Mouse (Mus musculus): ENCODE measurements around the gene Zfp59. TPM values are rescaled to one million over a fixed set of nuclear protein-coding genes. Genes with fewer than 3 reads are reported as not detected.
A peak's percentile ranks its signal among the peaks of the same experiment; 100 is the strongest.
"Not testable (repeated sequence)": the region's sequence is repeated elsewhere in the genome, so short reads cannot be mapped to it uniquely, and the experiment has no call there.

The Zfp59 gene
- total RNA-seq (2017), result 8.5 and 10.4 TPM in 2 replicates

DNA sequence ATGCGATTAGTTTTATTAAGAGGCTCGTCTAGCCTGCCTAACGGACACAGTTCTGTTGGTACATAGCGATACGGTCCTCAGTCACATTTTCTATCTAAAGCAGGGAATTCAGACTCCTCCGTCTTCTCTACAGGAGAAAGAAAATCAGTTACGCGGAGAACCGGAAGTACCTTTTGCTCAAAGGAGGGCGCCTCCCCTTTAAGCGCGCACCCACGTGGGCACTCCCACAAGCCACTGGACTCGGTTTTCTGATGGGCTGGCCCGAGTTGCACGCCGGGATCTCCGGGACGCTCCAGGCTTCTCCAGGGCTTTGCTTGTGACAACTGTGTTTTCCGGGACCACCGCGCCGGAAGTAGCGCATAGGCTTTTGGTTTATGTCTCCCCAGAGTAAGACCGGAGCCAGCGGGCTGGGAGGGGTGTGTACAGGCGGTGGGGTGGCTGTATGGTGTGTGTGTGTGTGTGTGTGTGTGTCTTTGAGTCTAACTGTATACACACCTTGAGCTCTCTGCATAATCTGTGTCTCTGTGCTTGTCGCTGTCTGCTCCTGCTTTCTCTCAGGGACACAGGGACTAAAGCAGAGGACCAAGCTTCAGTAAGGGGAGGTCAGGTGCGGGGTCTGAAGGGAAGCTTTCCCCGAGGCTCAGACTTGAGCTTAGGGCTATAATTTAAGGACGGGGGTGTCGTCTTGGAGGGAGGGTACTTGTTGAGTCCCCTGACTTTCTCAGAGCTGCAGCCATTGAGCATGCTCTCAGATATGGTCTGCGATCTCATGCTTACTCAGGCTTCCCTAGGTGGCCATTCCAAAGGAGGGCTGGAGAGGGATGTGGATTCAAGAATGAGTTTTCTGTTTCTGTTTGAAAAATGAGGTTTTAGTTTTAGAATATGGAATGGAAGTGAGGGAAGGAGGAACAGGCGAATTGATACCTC, at the start of gene Zfp59:
Gene Zfp59 (plus strand): TSS at position 285 of the 927 bp plus-strand sequence.
- peak; percentile 94 to 96 for ATAC-seq (replicated peaks in 1 of 2; ENCODE audit: insufficient read depth in 1 of 2, low FRiP score in 2 of 2, low TSS enrichment in 1 of 2, low read depth in 1 of 2, poor library complexity in 2 of 2, severe bottlenecking in 2 of 2)

DNA sequence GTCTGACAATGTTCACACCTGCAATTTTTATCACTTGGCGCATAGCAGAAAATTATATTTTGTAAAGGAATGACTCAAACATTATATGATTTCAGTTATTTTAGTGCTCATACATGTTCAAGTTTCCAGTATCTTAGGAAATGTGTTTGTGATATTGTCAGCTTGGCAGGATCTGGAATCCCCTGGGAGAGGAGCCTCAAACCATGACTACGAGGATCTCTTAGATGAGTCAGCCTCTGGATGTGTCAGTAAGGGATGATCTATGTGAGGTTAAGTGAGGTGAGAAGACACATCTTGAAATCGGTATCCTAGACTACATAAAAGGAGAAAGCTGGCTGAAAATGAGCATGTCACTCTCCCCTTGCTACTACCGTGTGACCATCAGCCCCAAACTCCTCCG, 49.1 kb upstream of the Zfp59 start:
- no peak for ATAC-seq (replicated peaks in 1 of 2; ENCODE audit: insufficient read depth in 1 of 2, low FRiP score in 2 of 2, low TSS enrichment in 1 of 2, low read depth in 1 of 2, poor library complexity in 2 of 2, severe bottlenecking in 2 of 2)

GRCm38 (mm10) chr7:27793865-27794264, 44.5 kb upstream of the Zfp59 start:
- not testable (repeated sequence) for ATAC-seq (replicated peaks in 1 of 2; ENCODE audit: insufficient read depth in 1 of 2, low FRiP score in 2 of 2, low TSS enrichment in 1 of 2, low read depth in 1 of 2, poor library complexity in 2 of 2, severe bottlenecking in 2 of 2)

GRCm38 (mm10) chr7:27794566-27794965, 43.8 kb upstream of the Zfp59 start:
- ATAC-seq (replicated peaks in 1 of 2; ENCODE audit: insufficient read depth in 1 of 2, low FRiP score in 2 of 2, low TSS enrichment in 1 of 2, low read depth in 1 of 2, poor library complexity in 2 of 2, severe bottlenecking in 2 of 2), result no peak

DNA sequence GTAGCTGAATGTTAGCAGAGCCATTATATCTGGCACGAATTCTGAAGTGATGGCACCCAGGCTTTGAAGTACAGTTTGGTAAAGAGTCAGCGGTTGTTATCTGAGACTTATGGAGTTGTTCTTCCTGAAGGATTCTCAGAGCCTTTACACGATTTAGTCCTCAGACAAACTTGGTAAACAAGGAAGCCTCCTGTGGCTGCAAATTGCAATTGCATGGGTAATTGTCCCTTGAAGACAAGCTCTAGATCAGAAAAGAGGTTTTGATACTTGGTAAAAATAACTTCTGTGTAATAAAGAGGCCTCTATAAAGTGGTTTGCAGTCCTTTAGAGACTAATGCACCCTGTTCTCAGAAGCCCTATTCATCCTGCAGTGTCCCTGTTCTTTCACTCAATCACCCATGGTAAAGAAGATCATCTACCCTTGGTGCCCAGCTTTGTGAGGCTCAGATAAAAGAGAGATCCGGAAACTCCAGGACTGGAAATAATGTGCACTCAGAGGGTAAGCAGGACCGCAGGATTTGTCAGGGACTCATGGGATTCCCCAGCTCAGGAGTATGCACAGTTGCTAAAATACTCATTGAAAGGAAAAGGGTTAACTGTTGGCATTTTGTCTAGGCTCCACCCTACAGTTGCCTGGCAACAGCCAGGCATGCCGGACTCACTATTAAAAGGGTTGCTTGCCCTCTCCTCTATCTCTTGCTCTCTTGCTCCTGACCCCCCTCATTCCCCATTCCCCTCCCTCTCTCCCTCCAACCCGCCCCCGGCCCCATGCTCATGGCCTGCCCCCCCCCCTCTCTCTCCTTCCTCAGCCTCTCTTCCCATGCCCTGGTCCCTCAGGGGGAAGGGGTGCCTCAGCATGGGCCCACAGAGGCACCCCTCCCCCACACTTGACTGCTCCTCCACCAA, 40.2 kb upstream of the Zfp59 start:
- ATAC-seq (replicated peaks in 1 of 2; ENCODE audit: insufficient read depth in 1 of 2, low FRiP score in 2 of 2, low TSS enrichment in 1 of 2, low read depth in 1 of 2, poor library complexity in 2 of 2, severe bottlenecking in 2 of 2), result no peak

GRCm38 (mm10) chr7:27801137-27801536, 37.3 kb upstream of the Zfp59 start:
- ATAC-seq (replicated peaks in 1 of 2; ENCODE audit: insufficient read depth in 1 of 2, low FRiP score in 2 of 2, low TSS enrichment in 1 of 2, low read depth in 1 of 2, poor library complexity in 2 of 2, severe bottlenecking in 2 of 2), result no peak

DNA sequence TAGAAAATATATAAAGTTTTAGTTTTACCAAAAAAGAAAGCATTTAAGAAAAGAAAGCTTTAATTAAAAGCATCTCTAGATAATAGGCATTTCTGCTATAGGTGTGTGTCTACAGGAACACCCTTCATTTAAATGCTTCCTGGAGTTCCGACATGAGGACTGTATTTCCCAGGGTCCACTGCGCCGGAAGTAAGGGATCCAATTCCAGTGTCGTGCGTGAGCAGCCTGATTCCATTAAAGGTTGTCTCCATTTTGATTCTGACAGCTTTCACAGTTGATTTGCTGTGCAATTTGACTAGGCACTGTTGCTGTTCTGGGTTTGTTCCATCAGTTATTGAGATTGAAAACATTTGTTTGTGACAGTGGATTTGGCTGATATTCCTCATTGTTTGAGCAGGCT, 35.4 kb upstream of the Zfp59 start:
- no peak for ATAC-seq (replicated peaks in 1 of 2; ENCODE audit: insufficient read depth in 1 of 2, low FRiP score in 2 of 2, low TSS enrichment in 1 of 2, low read depth in 1 of 2, poor library complexity in 2 of 2, severe bottlenecking in 2 of 2)

DNA sequence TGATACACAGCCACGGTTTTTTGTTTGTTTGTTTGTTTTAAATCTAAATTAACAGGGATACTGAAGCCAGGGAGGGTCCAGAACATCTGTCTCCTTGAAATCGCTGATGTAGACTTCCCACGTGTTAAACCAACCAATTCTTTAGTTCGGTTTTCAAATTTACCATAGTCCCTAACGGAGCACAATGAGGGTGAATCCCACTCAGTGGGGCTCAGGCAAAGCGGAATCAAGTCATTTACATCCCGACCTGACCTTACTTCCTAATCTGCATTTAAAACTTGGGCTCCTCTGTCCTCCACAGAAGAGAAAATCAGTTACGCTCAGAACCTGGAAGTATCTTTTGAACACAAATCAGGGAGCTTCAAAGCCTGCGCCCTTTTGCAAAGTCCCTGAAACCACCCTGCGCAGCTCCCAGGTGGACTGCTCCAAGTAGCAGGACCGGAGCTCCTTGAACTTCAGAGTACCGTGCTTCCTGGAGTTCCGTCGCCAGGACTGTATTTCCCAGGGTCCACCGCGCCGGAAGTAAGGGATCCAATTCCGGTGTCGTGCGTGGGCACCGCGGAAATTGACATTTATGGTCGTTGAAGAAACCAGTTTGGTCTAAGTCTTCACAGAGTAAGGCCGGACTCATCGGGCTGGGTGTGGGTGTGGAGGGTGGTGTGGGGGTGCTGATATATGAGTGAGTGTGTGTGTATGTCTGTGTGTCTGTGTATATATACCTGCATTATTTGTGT, 33.9 kb upstream of the Zfp59 start:
- ATAC-seq (replicated peaks in 1 of 2; ENCODE audit: insufficient read depth in 1 of 2, low FRiP score in 2 of 2, low TSS enrichment in 1 of 2, low read depth in 1 of 2, poor library complexity in 2 of 2, severe bottlenecking in 2 of 2), result peak; percentile 72 to 97

GRCm38 (mm10) chr7:27806896-27807295, 31.5 kb upstream of the Zfp59 start, which contains the start of gene Zfp626:
TSS of gene Zfp626 (plus strand) at chr7:27807196.
- not testable (repeated sequence) for ATAC-seq (replicated peaks in 1 of 2; ENCODE audit: insufficient read depth in 1 of 2, low FRiP score in 2 of 2, low TSS enrichment in 1 of 2, low read depth in 1 of 2, poor library complexity in 2 of 2, severe bottlenecking in 2 of 2)

- not testable (repeated sequence) for ATAC-seq (replicated peaks in 1 of 2; ENCODE audit: insufficient read depth in 1 of 2, low FRiP score in 2 of 2, low TSS enrichment in 1 of 2, low read depth in 1 of 2, poor library complexity in 2 of 2, severe bottlenecking in 2 of 2)
Measured at GRCm38 (mm10) chr7:27807305-27807704, 31.1 kb upstream of the Zfp59 start.

GRCm38 (mm10) chr7:27818526-27819110, 19.8 kb upstream of the Zfp59 start:
- no peak for ATAC-seq (replicated peaks in 1 of 2; ENCODE audit: insufficient read depth in 1 of 2, low FRiP score in 2 of 2, low TSS enrichment in 1 of 2, low read depth in 1 of 2, poor library complexity in 2 of 2, severe bottlenecking in 2 of 2)

DNA sequence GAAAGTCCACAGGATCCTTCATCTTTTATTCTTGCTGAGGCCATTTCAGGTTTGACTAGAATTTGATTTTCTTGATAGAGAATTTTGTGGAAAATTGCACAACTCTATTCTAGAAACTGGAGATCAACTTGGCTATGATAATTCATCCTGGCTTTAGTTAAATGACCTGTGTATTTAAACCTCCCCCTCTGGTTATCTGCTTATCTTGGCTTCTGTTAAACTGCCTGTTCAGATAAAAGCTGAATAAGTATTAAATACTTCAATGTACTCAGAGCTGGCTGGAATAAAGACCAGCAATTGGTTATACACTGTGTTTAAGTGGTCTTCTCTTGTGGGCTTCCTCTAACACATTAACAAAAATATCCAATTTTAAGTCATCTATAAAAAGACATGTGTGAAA, 15.8 kb upstream of the Zfp59 start:
- ATAC-seq (replicated peaks in 1 of 2; ENCODE audit: insufficient read depth in 1 of 2, low FRiP score in 2 of 2, low TSS enrichment in 1 of 2, low read depth in 1 of 2, poor library complexity in 2 of 2, severe bottlenecking in 2 of 2), result no peak

GRCm38 (mm10) chr7:27834131-27834530, 4.3 kb upstream of the Zfp59 start:
- ATAC-seq (replicated peaks in 1 of 2; ENCODE audit: insufficient read depth in 1 of 2, low FRiP score in 2 of 2, low TSS enrichment in 1 of 2, low read depth in 1 of 2, poor library complexity in 2 of 2, severe bottlenecking in 2 of 2), result no peak

- ATAC-seq (replicated peaks in 1 of 2; ENCODE audit: insufficient read depth in 1 of 2, low FRiP score in 2 of 2, low TSS enrichment in 1 of 2, low read depth in 1 of 2, poor library complexity in 2 of 2, severe bottlenecking in 2 of 2), result 0 out of 4 replicates have a peak, but pooled peaks of 1 of the 2 experiments have one; percentile 14
Measured at GRCm38 (mm10) chr7:27837896-27838295, 511 bp upstream of the Zfp59 start.

DNA sequence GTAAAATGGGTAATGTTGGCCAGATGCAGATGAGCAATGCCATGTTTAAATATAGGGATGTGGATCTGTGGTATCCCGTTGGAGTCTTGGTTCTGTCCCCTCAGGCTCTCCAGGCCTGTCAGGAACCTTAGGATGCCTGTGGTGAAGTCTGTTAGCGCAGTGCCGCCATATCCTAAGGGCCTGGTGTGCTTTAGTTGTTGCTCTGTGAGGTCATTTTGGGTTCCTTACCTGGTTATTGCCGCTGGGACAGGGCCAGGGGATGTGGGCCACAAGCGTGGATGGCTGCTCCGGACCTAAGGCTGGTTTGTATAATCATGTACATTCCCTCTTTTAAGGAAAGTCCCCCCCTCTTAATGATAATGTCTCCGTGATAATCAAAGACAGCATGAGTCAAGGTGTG, 1.2 kb downstream of the Zfp59 start:
- no peak for ATAC-seq (replicated peaks in 1 of 2; ENCODE audit: insufficient read depth in 1 of 2, low FRiP score in 2 of 2, low TSS enrichment in 1 of 2, low read depth in 1 of 2, poor library complexity in 2 of 2, severe bottlenecking in 2 of 2)

- ATAC-seq (replicated peaks in 1 of 2; ENCODE audit: insufficient read depth in 1 of 2, low FRiP score in 2 of 2, low TSS enrichment in 1 of 2, low read depth in 1 of 2, poor library complexity in 2 of 2, severe bottlenecking in 2 of 2), result no peak
Measured at GRCm38 (mm10) chr7:27840104-27840503, 1.7 kb downstream of the Zfp59 start.

GRCm38 (mm10) chr7:27857227-27857626, 18.8 kb downstream of the Zfp59 start, which contains the start of gene Zfp607a:
TSS of gene Zfp607a (plus strand) at chr7:27857527.
- no peak for ATAC-seq (replicated peaks in 1 of 2; ENCODE audit: insufficient read depth in 1 of 2, low FRiP score in 2 of 2, low TSS enrichment in 1 of 2, low read depth in 1 of 2, poor library complexity in 2 of 2, severe bottlenecking in 2 of 2)

Measured in hematopoietic stem cell, adult 5-6 weeks (primary cell).